14 mouse cellular contexts compared by ENCODE assay signal in genomic region chr4:56657046-56657445, GRCm38 (mm10).
"Had no signal": no experiment of that assay in that cellular context is flagged by ENCODE, and none has a peak within 500 bp of the region (broad histone marks: within the 10 kb centered on the region; RNA-seq: fewer than 3 reads in every experiment).

No protein-coding gene starts in this region.

- H3K27ac ChIP-seq: kidney, embryonic 15.5 days; liver, embryonic 15.5 days; midbrain, embryonic 10.5 days; midbrain, embryonic 15.5 days; neural tube, embryonic 13.5 days; stomach, postnatal 0 days had no signal

- H3K27me3 ChIP-seq: kidney, embryonic 15.5 days; liver, embryonic 15.5 days; midbrain, embryonic 15.5 days; neural tube, embryonic 13.5 days had no signal

- H3K4me1 ChIP-seq: kidney, embryonic 15.5 days; liver, embryonic 15.5 days; midbrain, embryonic 15.5 days had no signal

- DNase-seq: kidney, adult 2 months; kidney, postnatal 14 days; left cerebral cortex, postnatal 4 days; lung, adult 2 months; lung, postnatal 4 days; thymus, postnatal 14 days had no signal

- H3K4me2 ChIP-seq: kidney, embryonic 15.5 days; liver, embryonic 11.5 days; liver, embryonic 15.5 days; midbrain, embryonic 15.5 days; neural tube, embryonic 13.5 days had no signal

- H3K36me3 ChIP-seq: kidney, embryonic 15.5 days; liver, embryonic 15.5 days; midbrain, embryonic 10.5 days; midbrain, embryonic 15.5 days; neural tube, embryonic 13.5 days had no signal

- H3K9me3 ChIP-seq: kidney, embryonic 15.5 days; liver, embryonic 15.5 days; midbrain, embryonic 10.5 days; midbrain, embryonic 15.5 days; neural tube, embryonic 13.5 days had no signal

- H3K9ac ChIP-seq: kidney, embryonic 15.5 days; liver, embryonic 15.5 days; midbrain, embryonic 15.5 days; neural tube, embryonic 13.5 days had no signal

- ATAC-seq: lung, postnatal 0 days; midbrain, embryonic 15.5 days had no signal

- H3K4me3 ChIP-seq: kidney, embryonic 15.5 days; liver, embryonic 15.5 days; midbrain, embryonic 10.5 days; midbrain, embryonic 15.5 days; neural tube, embryonic 13.5 days had no signal
